Mouse (Mus musculus) heart, adult 9 months (tissue): Measurements from ENCODE around the gene Setd1a.
A peak's percentile ranks its signal among the peaks of the same experiment; 100 is the strongest.
"Not testable (repeated sequence)": the region's sequence is repeated elsewhere in the genome, so short reads cannot be mapped to it uniquely, and the experiment has no call there.

Experiments used
- DNase-seq, 2 experiments: peaks; one replicate each; pipeline ENCODE4 v3.0.0; 2022; ENCODE audit warnings: low spot score in 2 of 2

The Setd1a gene

GRCm38 (mm10) chr7:127837473-127837872 lies 61.0 kb downstream of the Setd1a start:
- no peak for DNase-seq

GRCm38 (mm10) chr7:127837878-127838277 lies 61.4 kb downstream of the Setd1a start:
- DNase-seq = not testable (repeated sequence)

- DNase-seq = not testable (repeated sequence)
These were observed 63.6 kb downstream of the Setd1a start for GRCm38 (mm10) chr7:127840031-127840430.

GRCm38 (mm10) chr7:127840886-127841285 lies 64.4 kb downstream of the Setd1a start:
- DNase-seq = no peak

GRCm38 (mm10) chr7:127841340-127842000 lies 65.0 kb downstream of the Setd1a start:
- peak; percentile 93 to 95 for DNase-seq

GRCm38 (mm10) chr7:127842001-127842718 lies 65.7 kb downstream of the Setd1a start:
- DNase-seq = peak; percentile 82 to 83
